Mouse (Mus musculus) gastrocnemius, postnatal 25 days (tissue): Measurements from ENCODE around the gene Birc3. TPM values are rescaled to one million over a fixed set of nuclear protein-coding genes. Genes with fewer than 3 reads are reported as not detected.
"Not testable (repeated sequence)": the region's sequence is repeated elsewhere in the genome, so short reads cannot be mapped to it uniquely, and the experiment has no call there.

ENCODE experiments used
- DNase-seq: peaks from one replicate; pipeline ENCODE4 v3.0.0; 2022
- total RNA-seq, 2 experiments: library from RNA; stranded (reverse); gene quantifications; 1 replicate in 1 of 2; 2 replicates in 1 of 2; pipeline ENCODE4 v1.2.3; 2021

Birc3 gene
- total RNA-seq, 2 experiments from 2014 or later = 6.5 to 6.6 TPM

DNA sequence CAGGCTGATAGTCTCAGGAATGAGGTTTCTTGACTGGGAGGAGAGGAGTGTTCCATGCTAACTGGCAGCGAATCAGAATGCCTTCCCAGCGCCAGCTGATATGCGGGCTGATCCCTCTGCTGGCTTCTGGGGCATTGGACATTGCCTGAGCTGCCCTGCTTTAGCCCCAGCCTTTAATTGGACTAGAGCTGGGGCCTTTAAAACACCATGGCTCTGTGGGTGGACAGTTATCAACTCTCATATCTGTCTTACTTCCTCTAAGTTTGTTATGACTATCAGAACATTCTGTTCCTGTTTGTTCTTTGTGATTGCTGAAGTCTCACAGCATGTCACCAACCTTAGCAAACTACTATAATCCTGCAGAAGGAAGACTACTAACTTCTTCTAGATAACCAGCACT is 5.0 kb downstream of the Birc3 start:
- no peak for DNase-seq

GRCm38 (mm10) chr9:7866981-7867380 is 6.0 kb downstream of the Birc3 start:
- not testable (repeated sequence) for DNase-seq

DNA sequence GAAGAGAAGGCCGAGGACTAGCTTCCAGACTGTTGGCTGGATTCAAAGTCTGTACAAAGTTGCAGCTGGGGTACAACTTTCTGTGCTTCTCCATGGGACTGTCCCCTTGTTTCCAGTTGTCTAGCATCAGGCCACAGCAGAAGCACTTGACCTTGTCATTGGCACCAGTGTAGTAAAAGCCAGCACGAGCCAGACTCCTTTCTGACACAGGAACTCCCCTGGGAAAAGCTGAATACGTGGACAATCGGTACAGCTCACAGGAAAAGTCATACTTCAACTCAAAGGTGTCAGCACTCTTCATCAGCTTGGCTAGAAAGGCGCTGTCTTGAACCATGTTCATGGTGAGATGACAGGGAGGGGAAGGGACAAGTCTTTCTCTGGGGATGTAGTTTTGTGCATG is 12.0 kb downstream of the Birc3 start:
- DNase-seq = no peak

- DNase-seq = no peak
Observed at GRCm38 (mm10) chr9:7855912-7856311, 17.1 kb downstream of the Birc3 start.

GRCm38 (mm10) chr9:7855374-7855773 is 17.6 kb downstream of the Birc3 start:
- DNase-seq = no peak

DNA sequence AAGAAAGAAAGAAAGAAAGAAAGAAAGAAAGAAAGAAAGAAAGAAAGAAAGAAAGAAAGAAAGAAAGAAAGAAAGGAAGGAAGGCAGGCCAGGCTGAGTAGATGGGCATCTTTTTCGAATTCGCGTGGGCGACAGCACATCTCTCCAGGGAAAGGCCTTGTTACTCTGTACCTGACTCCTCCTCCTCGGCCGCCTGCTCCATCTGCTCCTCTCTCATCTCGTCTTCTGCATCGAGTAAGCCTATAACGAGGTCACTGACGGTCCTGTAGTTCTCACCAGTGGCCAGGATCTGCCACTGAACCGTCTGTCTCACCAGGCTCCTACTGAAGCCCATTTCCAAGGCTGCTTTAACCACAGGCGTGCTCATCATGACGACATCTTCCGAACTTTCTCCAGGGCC is 18.8 kb downstream of the Birc3 start:
- DNase-seq = not testable (repeated sequence)

DNA sequence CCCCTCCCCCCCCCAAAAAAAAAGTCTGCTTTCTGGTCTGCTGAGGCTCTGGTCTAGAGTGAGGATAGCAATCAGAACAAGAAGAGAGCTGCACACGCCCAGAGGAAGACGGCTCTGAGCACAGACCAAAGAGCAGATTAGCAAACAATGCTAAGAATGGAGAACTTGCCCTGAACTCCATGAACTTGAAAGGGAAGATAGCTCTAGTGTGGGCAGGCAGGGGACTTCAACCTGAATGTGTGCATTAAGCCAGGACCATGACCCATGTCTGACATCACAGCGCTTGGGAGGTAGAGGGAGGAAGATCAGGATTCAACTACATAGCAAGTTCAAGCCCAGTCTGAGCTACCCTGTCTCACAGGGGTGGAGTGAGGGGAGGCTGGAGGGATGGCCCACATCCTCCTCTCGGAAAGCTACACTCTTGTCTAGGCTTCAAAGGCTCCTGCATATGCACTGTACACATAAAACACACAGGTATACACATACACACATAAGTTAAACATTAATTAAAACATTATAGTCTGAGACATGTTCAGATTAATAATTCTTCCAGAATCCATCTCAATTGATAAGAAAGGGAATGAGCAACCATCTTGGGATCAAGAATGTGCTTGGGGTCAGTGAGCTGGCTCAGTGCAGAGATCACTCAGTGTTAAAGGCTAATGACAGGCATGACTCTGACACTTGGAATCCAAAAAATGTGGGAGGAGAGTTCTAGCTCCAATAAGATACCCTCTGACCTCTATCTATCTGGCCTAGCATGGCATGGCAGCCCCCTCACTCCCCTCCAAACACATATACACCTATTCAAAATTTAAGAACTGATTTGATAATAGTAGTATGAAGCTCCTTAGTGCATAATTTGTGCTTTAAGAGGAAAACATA is 20.4 kb downstream of the Birc3 start:
- no peak for DNase-seq

GRCm38 (mm10) chr9:7851841-7852240 is 21.1 kb downstream of the Birc3 start:
- DNase-seq = no peak

- no peak for DNase-seq
Observed at GRCm38 (mm10) chr9:7848191-7848590, 24.8 kb downstream of the Birc3 start.

GRCm38 (mm10) chr9:7846667-7847199 is 26.3 kb downstream of the Birc3 start:
- DNase-seq = no peak

GRCm38 (mm10) chr9:7845216-7845895 is 27.6 kb downstream of the Birc3 start:
- DNase-seq = no peak

GRCm38 (mm10) chr9:7841221-7841620 is 31.8 kb downstream of the Birc3 start:
- no peak for DNase-seq

DNA sequence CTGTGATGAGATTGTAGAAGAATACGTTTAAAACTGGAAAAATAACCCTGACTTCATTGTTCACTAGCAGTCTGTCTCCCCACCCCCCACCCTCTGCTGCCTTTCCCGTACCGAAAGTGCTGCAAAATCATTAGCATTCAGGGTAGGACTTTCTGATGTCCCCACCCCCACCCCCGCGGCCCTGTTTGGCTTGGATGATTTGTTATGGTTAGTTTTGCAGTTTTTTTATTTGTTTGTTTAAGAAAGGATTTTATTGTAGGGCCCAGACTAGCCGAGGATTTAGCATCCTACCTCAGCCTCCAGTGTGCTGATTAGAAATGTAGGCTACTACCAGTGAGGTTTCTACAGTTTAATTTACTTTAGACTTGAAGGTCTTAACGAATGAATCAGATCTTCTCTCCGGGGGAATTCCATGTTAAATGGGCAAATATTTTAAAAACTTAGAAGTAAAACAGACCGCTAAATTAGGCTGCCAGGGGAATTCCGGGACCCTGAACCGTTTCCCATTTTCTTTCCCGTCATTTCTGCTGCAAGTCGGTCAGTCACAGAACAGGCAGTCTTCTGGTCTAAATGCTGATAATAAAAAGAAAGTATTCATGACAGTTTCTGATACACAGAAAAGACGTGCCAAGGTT is 35.1 kb downstream of the Birc3 start:
- DNase-seq = no peak

GRCm38 (mm10) chr9:7836905-7837805 is 35.8 kb downstream of the Birc3 start, which contains the start of gene Birc2:
Gene Birc2 (minus strand): TSS chr9:7837064.
- DNase-seq = peak; percentile 94

- DNase-seq = peak; percentile 14
Observed at GRCm38 (mm10) chr9:7836331-7836730, 36.7 kb downstream of the Birc3 start.

DNA sequence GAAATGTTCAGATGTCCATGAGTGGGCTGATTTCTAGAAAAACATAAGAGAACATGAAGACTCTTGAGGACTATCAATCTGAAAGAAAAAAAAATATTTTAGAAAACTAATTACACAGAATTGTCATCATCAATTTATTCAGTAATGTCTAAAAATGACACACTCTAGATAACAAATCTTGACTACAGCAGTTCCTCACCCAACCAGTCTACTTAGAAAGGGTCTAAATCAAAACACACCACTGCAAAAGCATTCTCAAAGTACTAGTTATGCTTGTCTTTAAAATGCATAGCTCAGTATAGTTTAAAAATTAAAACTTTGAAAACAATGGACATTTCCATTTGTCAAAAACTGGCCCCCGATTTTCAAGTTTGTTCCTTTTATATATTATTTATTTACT is 37.7 kb downstream of the Birc3 start:
- DNase-seq = no peak

DNA sequence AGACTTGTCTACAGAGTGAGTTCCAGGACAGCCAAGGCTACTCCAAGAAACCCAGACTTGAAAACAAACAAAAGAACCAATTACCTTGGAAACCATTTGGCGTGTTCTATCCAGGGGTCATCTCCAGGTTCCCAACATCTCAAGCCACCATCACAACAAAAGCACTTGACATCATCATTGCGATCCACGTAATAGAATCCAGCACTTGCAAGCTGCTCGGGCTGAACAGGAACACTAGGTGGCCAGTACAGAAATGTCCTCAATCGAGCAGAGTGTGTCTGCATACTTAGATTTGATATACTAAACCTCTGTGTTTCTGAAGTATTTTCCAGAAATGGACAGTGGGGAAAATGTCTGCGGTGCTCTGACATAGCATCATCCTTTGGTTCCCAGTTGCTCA is 39.6 kb downstream of the Birc3 start:
- no peak for DNase-seq

DNA sequence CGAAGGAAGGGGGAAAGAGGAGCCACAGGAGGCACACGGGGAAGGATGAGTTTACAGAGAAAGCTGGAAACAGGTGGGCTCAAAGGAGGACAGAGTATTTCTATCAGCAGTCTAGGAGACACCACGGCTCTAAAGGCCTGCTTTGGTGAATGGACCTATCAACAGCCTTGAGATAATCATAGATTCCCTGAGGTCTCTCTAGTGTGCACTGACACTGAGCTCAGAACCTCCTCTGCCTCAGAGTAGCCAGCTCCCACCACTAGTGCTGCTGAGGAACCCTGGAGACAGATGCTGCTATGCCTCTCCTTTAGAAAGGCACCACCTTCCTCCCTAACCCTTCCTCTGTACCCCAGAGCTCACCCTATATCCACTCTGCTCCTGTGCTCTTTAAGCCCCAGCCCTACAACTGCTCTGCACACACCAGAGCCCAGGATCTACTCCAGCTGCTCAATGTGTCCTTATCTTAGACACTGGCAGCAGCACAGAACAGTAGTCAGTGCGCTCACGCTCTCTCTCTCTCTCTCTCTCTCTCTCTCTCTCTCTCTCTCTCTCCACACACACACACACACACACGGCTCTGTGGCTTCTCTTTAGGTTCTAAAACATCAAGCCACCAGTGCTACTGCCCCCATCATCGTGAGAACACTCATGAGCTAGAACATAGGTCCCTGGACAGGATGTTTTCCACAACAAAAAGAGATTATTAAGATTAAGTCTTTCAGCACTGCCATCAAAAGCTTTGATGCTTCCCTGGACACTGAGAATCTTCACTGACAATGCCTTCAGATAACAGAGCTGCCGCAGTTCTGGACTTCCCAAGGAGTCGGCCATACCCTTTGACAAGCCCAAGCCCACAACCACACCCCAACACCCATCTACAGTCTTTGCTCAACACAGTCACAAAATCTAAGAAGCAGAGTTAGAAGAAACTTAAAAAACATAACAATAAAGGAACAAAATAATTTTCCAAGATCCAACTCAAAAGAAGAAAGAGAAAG is 43.2 kb downstream of the Birc3 start:
- DNase-seq = no peak

DNA sequence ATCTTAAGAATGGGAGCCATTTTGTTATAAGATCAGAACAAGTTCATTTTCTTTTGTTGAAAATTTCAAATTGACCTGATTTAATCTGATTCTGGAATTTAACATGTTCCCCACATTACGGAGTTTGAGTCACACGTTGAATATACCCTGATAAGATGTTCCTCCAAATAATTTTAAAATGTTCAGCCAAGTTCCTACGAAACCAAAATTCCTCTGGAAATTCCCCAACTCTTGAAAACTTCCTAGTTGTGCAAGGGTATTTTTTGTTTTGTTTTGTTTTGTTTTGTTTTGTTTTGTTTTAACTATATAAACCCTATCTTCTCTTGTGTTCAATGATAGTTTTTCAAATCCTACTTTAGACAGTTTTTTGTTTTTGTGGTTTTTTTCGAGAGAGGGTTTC is 44.3 kb downstream of the Birc3 start:
- DNase-seq = no peak

GRCm38 (mm10) chr9:7824916-7825315 is 48.1 kb downstream of the Birc3 start:
- no peak for DNase-seq
